Mouse (Mus musculus): ENCODE results near the gene Apip. TPM values are rescaled to one million over a fixed set of nuclear protein-coding genes. Genes with fewer than 3 reads are reported as not detected.

Gene Apip
- 61.6 and 71.8 TPM in 2 replicates for polyA plus RNA-seq (2014; fragmentation: Nextera tagmentation; extraction: Ambion mirVana)

DNA sequence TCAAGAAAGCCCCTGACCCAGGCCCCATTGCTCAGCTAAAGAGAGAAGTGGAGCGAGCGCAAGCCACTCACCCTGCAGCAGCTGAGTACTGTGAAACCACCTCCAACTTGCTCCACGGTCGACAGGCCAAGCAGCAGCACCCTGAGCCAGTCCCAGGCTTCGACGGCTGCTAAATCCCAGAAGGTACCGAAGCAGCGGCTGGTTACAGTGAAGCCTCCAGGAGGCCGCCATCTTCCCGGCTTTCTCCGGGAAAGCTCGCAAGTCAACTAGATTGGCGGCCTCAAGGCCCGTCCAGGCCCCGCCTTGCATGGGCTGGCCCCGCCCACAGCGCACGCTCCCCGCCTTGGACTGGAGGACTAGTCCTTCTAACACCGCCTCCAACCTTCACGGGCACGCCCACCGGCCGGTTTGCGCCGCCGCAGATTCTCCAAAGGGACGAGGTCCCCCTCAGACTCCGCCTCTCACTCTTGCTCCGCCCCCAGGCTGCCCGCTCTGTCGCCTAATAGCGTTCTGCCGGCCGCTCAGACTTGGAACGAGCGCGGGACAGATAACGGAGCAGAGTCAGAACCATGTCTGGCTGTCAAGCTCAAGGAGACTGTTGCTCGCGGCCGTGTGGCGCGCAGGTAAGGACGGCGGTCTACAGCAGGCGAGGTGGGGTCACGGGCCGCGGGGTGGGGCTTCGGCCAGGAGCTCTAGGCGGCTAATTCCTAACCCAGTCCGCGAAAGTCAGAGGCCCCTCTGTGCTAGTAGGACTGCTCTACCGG is at the start of gene Apip, which contains the start of gene Pdhx:
Apip (plus strand) TSS at position 457 of the 764 bp plus-strand sequence.
Pdhx (minus strand) TSS at position 295 of the 764 bp plus-strand sequence.
- DNase-seq (ENCODE audit: low spot score) (peak; percentile 100), ATAC-seq (ENCODE audit: insufficient read depth, low FRiP score, low TSS enrichment) (peak; percentile 100)
- no peaks in the 10 kb centered on the region for H3K9me3 ChIP-seq (ENCODE audit: control insufficient read depth, low read length)
- peak within 1 kb of the TSS; percentile 74 for H3K9ac ChIP-seq (ENCODE audit: low read length)
- H3K36me3 ChIP-seq (ENCODE audit: control insufficient read depth, insufficient read depth, low read length) = no peaks in the 10 kb centered on the region
- no peaks in the 10 kb centered on the region for H3K27me3 ChIP-seq (ENCODE audit: control insufficient read depth, insufficient read depth, low read length)
- H3K27ac ChIP-seq (ENCODE audit: low read depth, low read length) = peak within 1 kb of the TSS; percentile 79
- peak within 1 kb of the TSS; percentile 68 for H3K4me2 ChIP-seq (ENCODE audit: low read depth)
- H3K4me3 ChIP-seq (ENCODE audit: low read depth, low read length) = peak within 1 kb of the TSS; percentile 59
- peaks cover 11% of the 10 kb centered on the region; the same call in 1 of the 2 replicates for H3K4me1 ChIP-seq (ENCODE audit: control insufficient read depth, insufficient read depth, low read length)
- WGBS = under 1% methylated on average over 55 of the region's 55 CpGs

DNA sequence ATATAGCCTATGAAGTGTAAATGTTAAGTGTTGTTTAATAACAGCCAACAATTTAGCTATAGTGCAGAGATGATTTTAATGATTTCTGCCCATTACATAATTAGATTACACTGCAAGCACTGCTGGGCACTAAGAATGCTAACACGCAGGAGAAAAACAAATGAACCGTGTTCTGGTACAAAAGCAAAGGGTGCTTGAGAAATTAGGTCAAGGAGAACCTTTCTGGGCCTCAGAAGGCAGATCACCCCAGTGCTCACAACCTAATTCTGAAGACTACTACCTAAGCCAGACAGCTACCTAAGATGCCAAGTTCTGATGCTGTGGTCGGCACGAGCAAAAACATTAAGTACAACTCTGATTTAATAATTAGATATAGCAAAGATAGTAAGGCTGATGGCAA is 35.6 kb upstream of the Apip start:
- H3K4me1 ChIP-seq (ENCODE audit: control insufficient read depth, insufficient read depth, low read length) = no peaks in the 10 kb centered on the region
- no peaks in the 10 kb centered on the region for H3K27me3 ChIP-seq (ENCODE audit: control insufficient read depth, insufficient read depth, low read length)
- no peak overlapping the region for H3K4me2 ChIP-seq (ENCODE audit: low read depth)
- no peaks in the 10 kb centered on the region for H3K9me3 ChIP-seq (ENCODE audit: control insufficient read depth, low read length)
- ATAC-seq (ENCODE audit: insufficient read depth, low FRiP score, low TSS enrichment) = no peak
- no peak overlapping the region for H3K9ac ChIP-seq (ENCODE audit: low read length)
- no peak for DNase-seq (ENCODE audit: low spot score)
- WGBS = 95% methylated on average over 4 of the region's 4 CpGs
- H3K36me3 ChIP-seq (ENCODE audit: control insufficient read depth, insufficient read depth, low read length) = no peaks in the 10 kb centered on the region; the same call in 1 of the 2 replicates
- H3K27ac ChIP-seq (ENCODE audit: low read depth, low read length) = no peak overlapping the region
- no peak overlapping the region for H3K4me3 ChIP-seq (ENCODE audit: low read depth, low read length)

DNA sequence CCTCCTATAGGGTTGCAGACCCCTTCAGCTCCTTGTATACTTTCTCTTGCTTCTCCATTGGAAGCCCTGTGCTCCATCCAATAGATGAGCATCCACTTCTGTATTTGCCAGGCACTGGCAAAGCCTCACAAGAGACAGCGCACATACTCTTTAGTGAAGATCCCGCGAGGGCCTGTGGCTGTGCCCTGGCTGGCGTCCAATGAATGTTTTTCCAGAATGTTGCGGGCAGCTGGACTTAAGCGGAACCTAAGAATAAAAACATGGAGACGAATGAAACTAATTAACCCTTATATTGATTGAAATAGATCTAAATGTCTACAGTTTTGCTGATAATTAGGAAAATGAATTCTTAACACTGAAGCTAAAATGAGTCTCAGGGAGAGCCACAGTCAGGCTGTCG is 32.6 kb upstream of the Apip start:
- DNase-seq (ENCODE audit: low spot score) (no peak), ATAC-seq (ENCODE audit: insufficient read depth, low FRiP score, low TSS enrichment) (no peak)
- H3K36me3 ChIP-seq (ENCODE audit: control insufficient read depth, insufficient read depth, low read length) = no peaks in the 10 kb centered on the region; the same call in 1 of the 2 replicates
- no peak overlapping the region for H3K4me2 ChIP-seq (ENCODE audit: low read depth)
- WGBS = 94% methylated on average over 8 of the region's 8 CpGs
- no peak overlapping the region for H3K9ac ChIP-seq (ENCODE audit: low read length)
- no peak overlapping the region for H3K27ac ChIP-seq (ENCODE audit: low read depth, low read length)
- no peak overlapping the region for H3K4me3 ChIP-seq (ENCODE audit: low read depth, low read length)
- H3K27me3 ChIP-seq (ENCODE audit: control insufficient read depth, insufficient read depth, low read length) = no peaks in the 10 kb centered on the region
- H3K9me3 ChIP-seq (ENCODE audit: control insufficient read depth, low read length) = no peaks in the 10 kb centered on the region
- H3K4me1 ChIP-seq (ENCODE audit: control insufficient read depth, insufficient read depth, low read length) = no peaks in the 10 kb centered on the region

DNA sequence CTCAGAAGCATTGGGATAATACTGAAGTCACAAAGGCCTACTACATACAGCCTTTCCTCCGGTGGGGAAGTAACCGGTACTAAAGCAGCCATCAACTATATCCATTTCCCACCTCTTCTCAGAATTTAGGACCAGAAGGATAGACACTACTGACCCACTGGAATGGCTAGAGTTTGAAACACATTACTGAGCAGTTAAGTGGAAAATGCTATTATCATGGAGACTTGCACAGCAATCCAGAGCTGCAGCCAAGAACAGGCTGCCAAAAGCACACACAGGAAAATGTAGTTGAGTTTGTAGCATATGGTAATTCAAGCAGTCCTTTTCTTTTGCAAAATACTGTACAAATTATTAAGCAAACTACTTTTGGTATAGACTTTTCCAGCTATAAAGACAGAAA is 28.2 kb upstream of the Apip start:
- DNase-seq (ENCODE audit: low spot score) (no peak), ATAC-seq (ENCODE audit: insufficient read depth, low FRiP score, low TSS enrichment) (no peak)
- 89% methylated on average over 2 of the region's 2 CpGs for WGBS

DNA sequence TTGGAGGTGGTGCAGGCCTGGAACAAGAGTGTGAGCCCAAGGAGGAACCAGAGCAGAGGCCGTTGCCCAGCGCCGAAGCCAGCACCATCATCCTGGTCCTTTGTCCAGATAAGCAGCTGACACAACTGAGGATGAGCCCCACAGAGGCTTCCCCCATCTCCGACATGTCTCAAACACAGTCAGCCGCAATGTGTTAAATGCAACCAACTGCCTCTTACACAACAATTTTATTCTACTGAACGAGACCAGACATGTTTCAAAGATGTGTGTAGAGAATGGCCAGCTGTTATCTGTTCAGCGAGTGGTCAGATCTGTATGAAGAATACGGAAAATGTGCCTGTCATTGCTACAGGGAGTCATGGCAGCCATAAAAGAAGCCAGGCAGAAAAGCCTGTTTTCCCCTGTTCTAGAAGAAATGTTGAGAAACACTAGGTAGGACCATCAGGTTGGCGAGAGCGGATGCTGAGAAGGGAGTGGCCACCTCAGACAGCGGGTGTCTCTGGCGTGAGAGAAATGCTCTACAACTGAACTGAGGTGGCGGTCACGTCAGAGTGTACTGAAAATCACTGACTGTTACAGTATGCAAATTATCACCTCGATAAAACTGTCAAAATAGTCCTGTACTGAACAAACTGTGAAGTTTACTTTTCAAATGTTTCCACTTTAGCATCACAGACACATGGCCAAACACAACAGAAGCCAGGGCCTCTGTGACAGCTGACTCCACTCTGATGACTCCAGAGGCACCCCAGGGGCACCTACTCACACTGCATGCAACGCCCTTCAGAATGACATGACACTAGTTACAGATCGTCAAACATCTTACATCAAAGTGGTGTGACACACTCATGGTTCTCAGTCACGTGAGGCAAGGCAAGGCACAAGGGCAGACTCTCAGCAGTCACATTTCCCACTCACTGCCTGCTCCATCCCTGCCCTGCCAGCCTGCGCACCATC is 21.3 kb upstream of the Apip start:
- Histone ChIP-seq H3K9me3 (ENCODE audit: control insufficient read depth, low read length) (no peaks in the 10 kb centered on the region), H3K4me2 (ENCODE audit: low read depth) (no peak overlapping the region), H3K36me3 (ENCODE audit: control insufficient read depth, insufficient read depth, low read length) (no peaks in the 10 kb centered on the region), H3K9ac (ENCODE audit: low read length) (no peak overlapping the region), H3K27ac (ENCODE audit: low read depth, low read length) (no peak overlapping the region), H3K27me3 (ENCODE audit: control insufficient read depth, insufficient read depth, low read length) (no peaks in the 10 kb centered on the region), H3K4me3 (ENCODE audit: low read depth, low read length) (no peak overlapping the region), H3K4me1 (ENCODE audit: control insufficient read depth, insufficient read depth, low read length) (no peaks in the 10 kb centered on the region)
- no peak for DNase-seq (ENCODE audit: low spot score)
- 87% methylated on average over 19 of the region's 19 CpGs for WGBS
- ATAC-seq (ENCODE audit: insufficient read depth, low FRiP score, low TSS enrichment) = no peak

More for the DNA sequence above, 28.2 kb upstream of the Apip start:
- no peak overlapping the region for H3K9ac ChIP-seq (ENCODE audit: low read length)
- no peaks in the 10 kb centered on the region for H3K4me1 ChIP-seq (ENCODE audit: control insufficient read depth, insufficient read depth, low read length)
- no peak overlapping the region for H3K4me3 ChIP-seq (ENCODE audit: low read depth, low read length)
- H3K36me3 ChIP-seq (ENCODE audit: control insufficient read depth, insufficient read depth, low read length) = no peaks in the 10 kb centered on the region
- H3K4me2 ChIP-seq (ENCODE audit: low read depth) = no peak overlapping the region
- no peaks in the 10 kb centered on the region for H3K27me3 ChIP-seq (ENCODE audit: control insufficient read depth, insufficient read depth, low read length)
- no peaks in the 10 kb centered on the region for H3K9me3 ChIP-seq (ENCODE audit: control insufficient read depth, low read length)
- no peak overlapping the region for H3K27ac ChIP-seq (ENCODE audit: low read depth, low read length)

DNA sequence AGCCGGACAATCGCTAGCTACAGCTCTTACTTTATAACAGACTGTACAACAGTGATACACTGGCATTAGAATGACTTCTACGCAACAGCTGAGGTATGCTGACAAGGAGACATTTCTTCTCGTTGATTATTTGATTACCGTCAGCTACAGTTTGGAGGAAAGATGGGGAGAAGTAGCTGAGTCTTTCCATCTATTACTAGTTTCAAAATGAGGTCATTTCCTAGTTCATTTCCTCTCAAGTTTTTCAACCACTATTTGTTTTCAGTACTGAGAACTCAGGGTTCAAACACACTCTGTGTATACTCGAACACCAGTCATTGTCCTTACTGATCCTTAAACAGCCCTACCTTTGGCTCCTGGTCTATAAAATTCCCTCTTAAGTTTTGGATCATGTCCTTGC is 17.7 kb upstream of the Apip start:
- H3K9ac ChIP-seq (ENCODE audit: low read length) = no peak overlapping the region
- no peak overlapping the region for H3K4me3 ChIP-seq (ENCODE audit: low read depth, low read length)
- no peaks in the 10 kb centered on the region for H3K4me1 ChIP-seq (ENCODE audit: control insufficient read depth, insufficient read depth, low read length)
- H3K9me3 ChIP-seq (ENCODE audit: control insufficient read depth, low read length) = no peaks in the 10 kb centered on the region
- no peak for DNase-seq (ENCODE audit: low spot score)
- 92% methylated on average over 6 of the region's 6 CpGs for WGBS
- no peak for ATAC-seq (ENCODE audit: insufficient read depth, low FRiP score, low TSS enrichment)
- no peak overlapping the region for H3K27ac ChIP-seq (ENCODE audit: low read depth, low read length)
- no peaks in the 10 kb centered on the region for H3K27me3 ChIP-seq (ENCODE audit: control insufficient read depth, insufficient read depth, low read length)
- H3K36me3 ChIP-seq (ENCODE audit: control insufficient read depth, insufficient read depth, low read length) = no peaks in the 10 kb centered on the region
- no peak overlapping the region for H3K4me2 ChIP-seq (ENCODE audit: low read depth)

DNA sequence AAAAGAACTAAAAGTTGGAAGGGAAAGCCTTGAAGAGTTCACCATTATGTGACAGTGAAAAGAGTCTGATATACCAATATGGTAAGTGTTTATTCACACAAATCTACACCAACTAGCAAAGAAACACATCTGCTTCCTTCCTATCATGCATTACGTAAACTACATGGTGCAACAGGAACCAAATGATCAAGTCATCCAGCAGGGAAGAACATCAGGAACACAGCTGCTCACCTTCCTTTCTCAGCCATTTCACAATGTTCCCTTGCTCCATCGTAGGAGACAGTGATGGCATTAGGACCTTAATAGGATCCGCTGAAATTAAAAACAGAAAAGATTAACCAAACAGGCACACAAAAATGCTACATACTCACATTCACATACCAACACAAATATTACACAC is 15.2 kb upstream of the Apip start:
- no peak overlapping the region for H3K9ac ChIP-seq (ENCODE audit: low read length)
- ATAC-seq (ENCODE audit: insufficient read depth, low FRiP score, low TSS enrichment) (no peak), DNase-seq (ENCODE audit: low spot score) (no peak)
- H3K9me3 ChIP-seq (ENCODE audit: control insufficient read depth, low read length) = no peaks in the 10 kb centered on the region
- no peaks in the 10 kb centered on the region for H3K27me3 ChIP-seq (ENCODE audit: control insufficient read depth, insufficient read depth, low read length)
- no peak overlapping the region for H3K4me2 ChIP-seq (ENCODE audit: low read depth)
- 96% methylated on average over 3 of the region's 3 CpGs for WGBS
- no peaks in the 10 kb centered on the region for H3K36me3 ChIP-seq (ENCODE audit: control insufficient read depth, insufficient read depth, low read length)
- H3K4me1 ChIP-seq (ENCODE audit: control insufficient read depth, insufficient read depth, low read length) = no peaks in the 10 kb centered on the region
- H3K27ac ChIP-seq (ENCODE audit: low read depth, low read length) = no peak overlapping the region
- H3K4me3 ChIP-seq (ENCODE audit: low read depth, low read length) = no peak overlapping the region

DNA sequence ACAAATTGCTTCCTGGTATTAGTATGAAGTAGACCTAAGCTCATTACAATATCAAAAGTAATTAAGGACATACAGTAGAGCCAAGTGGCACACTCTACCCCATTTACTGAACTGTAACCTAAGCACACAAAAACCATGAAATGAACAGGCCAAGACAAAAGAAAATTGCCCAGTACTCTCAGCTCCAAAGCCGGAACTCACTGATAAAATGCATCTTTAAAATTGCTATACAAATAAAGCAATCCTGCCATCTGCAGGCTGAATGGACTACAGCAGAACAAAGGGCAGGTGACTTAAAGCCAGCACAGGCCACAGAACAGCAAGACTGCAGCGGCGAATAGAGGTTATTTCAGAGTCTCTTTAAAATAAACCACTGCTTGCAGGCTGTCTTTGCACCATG is 10.6 kb upstream of the Apip start:
- 52% methylated on average over 3 of the region's 3 CpGs for WGBS
- no peaks in the 10 kb centered on the region for H3K27me3 ChIP-seq (ENCODE audit: control insufficient read depth, insufficient read depth, low read length)
- H3K9ac ChIP-seq (ENCODE audit: low read length) = no peak overlapping the region
- DNase-seq (ENCODE audit: low spot score) = peak; percentile 13
- no peak overlapping the region for H3K27ac ChIP-seq (ENCODE audit: low read depth, low read length)
- H3K4me1 ChIP-seq (ENCODE audit: control insufficient read depth, insufficient read depth, low read length) = no peaks in the 10 kb centered on the region
- ATAC-seq (ENCODE audit: insufficient read depth, low FRiP score, low TSS enrichment) = no peak; the same call in 1 of the 2 replicates
- no peaks in the 10 kb centered on the region for H3K36me3 ChIP-seq (ENCODE audit: control insufficient read depth, insufficient read depth, low read length)
- no peak overlapping the region for H3K4me3 ChIP-seq (ENCODE audit: low read depth, low read length)
- H3K9me3 ChIP-seq (ENCODE audit: control insufficient read depth, low read length) = no peaks in the 10 kb centered on the region
- H3K4me2 ChIP-seq (ENCODE audit: low read depth) = no peak overlapping the region
